Mouse (Mus musculus): ENCODE measurements at regions not wholly inside any gene's neighbourhood (a gene's known extent, or its start where the extent isn't known, plus 50 kb on each side); places are given as distances from the start of the nearest gene placed in this dataset.

- no peak for DNase-seq
Observed at GRCm38 (mm10) chr5:118880546-118880945, 320.1 kb downstream of the Med13l start.

GRCm38 (mm10) chr5:118881886-118882285, 321.4 kb downstream of the Med13l start:
- DNase-seq = no peak

GRCm38 (mm10) chr5:118888131-118888530, 327.7 kb downstream of the Med13l start:
- no peak for DNase-seq

GRCm38 (mm10) chr5:118891131-118891530, 330.7 kb downstream of the Med13l start:
- DNase-seq = no peak

GRCm38 (mm10) chr5:118908224-118908623, 347.7 kb downstream of the Med13l start:
- no peak for DNase-seq

GRCm38 (mm10) chr5:118909756-118910155, 349.3 kb downstream of the Med13l start:
- DNase-seq = no peak

- no peak for DNase-seq
Observed at GRCm38 (mm10) chr5:118914191-118914750, 353.8 kb downstream of the Med13l start.

- no peak for DNase-seq
Observed at GRCm38 (mm10) chr5:118923357-118923756, 362.9 kb downstream of the Med13l start.

GRCm38 (mm10) chr5:118929037-118929436, 368.6 kb downstream of the Med13l start:
- no peak for DNase-seq

- no peak for DNase-seq
Observed at GRCm38 (mm10) chr5:118929990-118930501, 369.6 kb downstream of the Med13l start.

- no peak for DNase-seq
Observed at GRCm38 (mm10) chr5:118939336-118940039, 379.0 kb downstream of the Med13l start.

- DNase-seq = no peak
Observed at GRCm38 (mm10) chr5:118944256-118944655, 383.8 kb downstream of the Med13l start.

- no peak for DNase-seq
Observed at GRCm38 (mm10) chr5:118946090-118946489, 385.6 kb downstream of the Med13l start.

- no peak for DNase-seq
Observed at GRCm38 (mm10) chr5:118946994-118947393, 386.5 kb downstream of the Med13l start.

GRCm38 (mm10) chr5:118948119-118948786, 387.8 kb downstream of the Med13l start:
- no peak for DNase-seq

GRCm38 (mm10) chr5:118951067-118951466, 390.6 kb downstream of the Med13l start:
- DNase-seq = peak; percentile 79 to 80

- DNase-seq = no peak
Observed at GRCm38 (mm10) chr5:118960521-118961001, 400.1 kb downstream of the Med13l start.

- DNase-seq = no peak
Observed at GRCm38 (mm10) chr5:118961091-118961490, 400.6 kb downstream of the Med13l start.

GRCm38 (mm10) chr5:118962152-118962551, 401.7 kb downstream of the Med13l start:
- DNase-seq = no peak

GRCm38 (mm10) chr5:118963001-118963400, 402.5 kb downstream of the Med13l start:
- DNase-seq = no peak

GRCm38 (mm10) chr5:118966901-118967300, 406.4 kb downstream of the Med13l start:
- DNase-seq = no peak

GRCm38 (mm10) chr5:118967718-118968117, 407.2 kb downstream of the Med13l start:
- peak; percentile 21 to 35 for DNase-seq

GRCm38 (mm10) chr5:118975147-118975546, 414.7 kb downstream of the Med13l start:
- DNase-seq = no peak

All from kidney, adult 8-10 months (tissue).